Mouse (Mus musculus) MEL (cell line): ENCODE data around the gene Copz2.

Source experiments
- CTCF ChIP-seq, 3 experiments: IDR thresholded peaks in 2 of 3; conservative IDR thresholded peaks in 1 of 3; 2 replicates each; pipeline ENCODE4 v1.5.1; 2011 to 2012; ENCODE audit warnings: low read length in 3 of 3, low read depth in 2 of 3, mild to moderate bottlenecking in 2 of 3, improper control_type of control experiment in 1 of 3, inconsistent platforms in 1 of 3, mixed read lengths in 1 of 3, moderate library complexity in 1 of 3; ENCODE audit not compliant: control insufficient read depth in 1 of 3, insufficient read depth in 1 of 3, poor library complexity in 1 of 3, severe bottlenecking in 1 of 3
- MAFK ChIP-seq: IDR thresholded peaks from 2 replicates; pipeline ENCODE4 v1.6.1; 2011; ENCODE audit warnings: low read depth, mild to moderate bottlenecking, low read length, improper control_type of control experiment, borderline replicate concordance
- MYB ChIP-seq: IDR thresholded peaks from 2 replicates; pipeline ENCODE4 v1.6.1; 2011; ENCODE audit warnings: mild to moderate bottlenecking, low read depth, low read length, improper control_type of control experiment
- NELFE ChIP-seq: IDR thresholded peaks from 2 replicates; pipeline ENCODE4 v1.6.1; 2011; ENCODE audit warnings: low read depth, low read length, improper control_type of control experiment
- POLR2A ChIP-seq, 2 experiments: IDR thresholded peaks; 2 replicates each; pipeline ENCODE4 v1.6.1; 2011 to 2012; ENCODE audit warnings: low read length in 2 of 2, mild to moderate bottlenecking in 2 of 2, control low read depth in 1 of 2, improper control_type of control experiment in 1 of 2, low read depth in 1 of 2, moderate library complexity in 1 of 2; ENCODE audit not compliant: control insufficient read depth in 1 of 2, insufficient read depth in 1 of 2, poor library complexity in 1 of 2
- TAL1 ChIP-seq: IDR thresholded peaks from 2 replicates; pipeline ENCODE4 v1.6.1; 2012; ENCODE audit warnings: mild to moderate bottlenecking, inconsistent platforms, low read length, moderate library complexity, mixed read lengths
- TBP ChIP-seq: IDR thresholded peaks from 2 replicates; pipeline ENCODE4 v1.8.0; 2011; ENCODE audit warnings: low read depth, low read length, improper control_type of control experiment
- UBTF ChIP-seq: IDR thresholded peaks from 2 replicates; pipeline ENCODE4 v1.6.1; 2012; ENCODE audit warnings: low read depth, mild to moderate bottlenecking, inconsistent platforms, low read length, improper control_type of control experiment, moderate library complexity, borderline replicate concordance; ENCODE audit not compliant: insufficient read depth

DNA sequence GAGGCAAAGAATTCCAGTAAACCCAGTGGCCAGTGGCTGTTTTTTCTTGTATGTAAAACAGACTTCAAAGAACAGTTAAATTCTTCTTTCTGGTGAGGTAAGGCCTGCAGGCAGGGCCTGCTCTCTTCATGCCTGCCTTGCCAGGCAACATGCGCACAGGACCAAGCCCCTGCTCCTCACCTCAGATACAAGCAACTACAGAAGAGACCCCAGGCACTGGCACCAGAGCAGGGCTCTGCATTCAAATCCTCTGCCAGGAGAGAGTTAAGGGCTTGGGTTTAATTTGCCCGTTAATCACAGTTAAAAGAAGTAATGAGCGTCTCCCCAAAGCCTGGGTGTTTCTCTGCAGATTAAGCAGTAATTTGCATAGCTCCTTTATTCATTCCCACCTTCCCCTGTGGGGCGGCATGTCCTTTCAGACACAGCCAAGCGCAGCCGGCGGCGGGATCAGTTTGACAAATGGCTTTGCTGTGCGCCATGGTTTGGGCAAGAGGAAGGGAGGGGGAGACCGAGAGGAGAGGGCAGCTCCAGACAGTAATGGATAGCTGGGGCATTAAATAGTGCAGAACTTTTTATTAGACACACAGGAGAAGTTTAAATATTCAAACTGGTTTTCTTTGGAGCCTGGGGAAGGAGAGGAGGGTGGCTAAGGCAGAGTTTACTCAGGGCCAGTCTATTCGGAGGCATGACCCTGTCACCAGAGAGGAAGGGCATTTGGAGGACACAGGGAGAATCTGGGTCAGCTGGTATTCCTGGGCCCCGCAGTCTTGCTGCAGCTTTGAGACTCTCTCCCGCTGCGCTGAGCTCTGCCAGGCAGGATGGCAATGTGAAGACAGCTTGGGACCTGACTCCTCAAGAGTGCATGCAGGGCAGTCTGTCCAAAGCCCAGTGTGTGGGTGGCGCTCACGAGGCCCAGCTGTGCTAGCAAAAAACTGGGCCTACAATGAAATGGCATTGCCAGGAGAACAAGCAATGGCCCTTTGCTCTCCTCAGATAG lies 53.3 kb downstream of the Copz2 start:
- TF ChIP-seq POLR2A (IDR thresholded peaks at IDR 0.05; ENCODE audit: control insufficient read depth in 1 of 2, insufficient read depth in 1 of 2, low read depth in 1 of 2, low read length in 2 of 2, poor library complexity in 1 of 2) (no peak), CTCF (IDR thresholded peaks at IDR 0.05 in 2 of 3, conservative IDR thresholded peaks at IDR 0.05 in 1 of 3; ENCODE audit: control insufficient read depth in 1 of 3, insufficient read depth in 1 of 3, low read depth in 2 of 3, low read length in 3 of 3, poor library complexity in 1 of 3, severe bottlenecking in 1 of 3) (no peak), TAL1 (no peak), TBP (no peak), NELFE (no peak), MAFK (no peak), MYB (no peak), UBTF (no peak)
